Mouse (Mus musculus) kidney, postnatal 0 days (tissue): ENCODE measurements around the gene Nusap1. TPM values are rescaled to one million over a fixed set of nuclear protein-coding genes. Genes with fewer than 3 reads are reported as not detected.
A peak's percentile ranks its signal among the peaks of the same experiment; 100 is the strongest.

Experiments used
- ATAC-seq: fragments of 200-750 bp; cut with Nextera tagmentation; replicated peaks from 2 replicates; pipeline ENCODE4 v1.8.0; 2017; ENCODE audit warnings: low read depth, moderate number of reproducible peaks, moderate TSS enrichment, moderate library complexity; ENCODE audit not compliant: low FRiP score
- DNase-seq: peaks from one replicate; pipeline ENCODE4 v3.0.0-alpha.2; 2016; ENCODE audit warnings: low spot score
- H3K27ac ChIP-seq: fragments of 300-500 bp; sonication (generic); 2 replicates; pipeline ENCODE4 v1.5.1; 2014; ENCODE audit warnings: mild to moderate bottlenecking
- H3K27me3 ChIP-seq: fragments of 300-500 bp; sonication (generic); 2 replicates; pipeline ENCODE4 v1.6.1; 2014; ENCODE audit warnings: low read length, mixed read lengths; ENCODE audit not compliant: insufficient read depth
- H3K36me3 ChIP-seq: fragments of 300-500 bp; sonication (generic); 2 replicates; pipeline ENCODE4 v1.6.1; 2014; ENCODE audit warnings: low read length, mixed read lengths; ENCODE audit not compliant: insufficient read depth
- H3K4me1 ChIP-seq: fragments of 300-500 bp; sonication (generic); replicated peaks from 2 replicates; pipeline ENCODE4 v1.6.1; 2014; ENCODE audit warnings: antibody characterized with exemption, low read length, mixed read lengths; ENCODE audit not compliant: insufficient read depth
- H3K4me2 ChIP-seq: fragments of 300-500 bp; sonication (generic); 2 replicates; pipeline ENCODE4 v1.6.1; 2014; ENCODE audit warnings: mild to moderate bottlenecking, low read length, moderate library complexity, mixed read lengths
- H3K4me3 ChIP-seq: fragments of 300-500 bp; sonication (generic); replicated peaks from 2 replicates; pipeline ENCODE4 v1.5.1; 2014; ENCODE audit warnings: low read depth, low read length
- H3K9ac ChIP-seq: fragments of 300-500 bp; sonication (generic); 2 replicates; pipeline ENCODE4 v1.6.1; 2014; ENCODE audit warnings: low read depth, low read length
- H3K9me3 ChIP-seq: fragments of 300-500 bp; sonication (generic); replicated peaks from 2 replicates; pipeline ENCODE4 v1.6.1; 2016; ENCODE audit warnings: low read length, inconsistent platforms, mixed read lengths
- CTCF ChIP-seq: IDR thresholded peaks from 2 replicates; pipeline ENCODE4 v1.5.1; 2016; ENCODE audit warnings: antibody characterized with exemption, low read depth, mild to moderate bottlenecking, moderate library complexity
- WGBS: fragments of 180-500 bp; shearing (Covaris S2); extraction: QIAGEN DNeasy Blood & Tissue Kit; methylation state at CpG from one replicate; pipeline ENCODE4 v1.1.7; 2014; 5-methylcytosine and 5-hydroxymethylcytosine counted together
- polyA plus RNA-seq: library from polyadenylated mRNA; unstranded; fragments of >200 nt; fragmentation: Nextera tagmentation; extraction: Ambion mirVana; gene quantifications from 2 replicates; pipeline ENCODE4 v1.2.1, GENCODE M21; 2015

Gene Nusap1
- polyA plus RNA-seq, 1 experiment from 2014 or later: 31.9 TPM

- 38% methylated on average over 1 of the region's 1 CpGs for WGBS
- DNase-seq: peak; percentile 8
Measured at GRCm38 (mm10) chr2:119696111-119696510, 78.0 kb downstream of the Nusap1 start.

DNA sequence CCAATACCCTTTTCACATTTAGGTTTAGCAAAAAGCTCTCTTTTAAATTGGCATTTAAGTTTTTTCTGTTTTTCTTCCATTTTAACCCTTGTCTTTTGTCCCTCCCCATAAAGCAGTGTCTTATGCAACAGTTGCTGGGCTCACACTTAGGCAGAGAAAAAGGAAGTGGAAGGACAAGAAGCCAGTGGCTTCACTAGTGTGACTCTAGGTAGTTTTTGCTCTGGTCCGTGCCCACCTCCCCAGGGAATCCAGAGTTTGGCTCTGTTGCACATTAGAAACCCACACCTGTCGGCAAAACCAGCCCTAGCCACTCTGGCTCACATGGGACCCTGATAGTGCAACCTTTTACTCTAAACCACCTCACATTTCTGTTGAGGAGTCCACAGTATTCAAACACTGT lies 80.4 kb downstream of the Nusap1 start:
- no peak for TF ChIP-seq CTCF
- 86% methylated on average over 2 of the region's 2 CpGs for WGBS
- Histone ChIP-seq H3K4me1 (no peaks in the 10 kb centered on the region), H3K27me3 (no peaks in the 10 kb centered on the region), H3K9ac (no peak overlapping the region), H3K9me3 (no peaks in the 10 kb centered on the region), H3K27ac (no peak overlapping the region), H3K36me3 (0 out of 2 replicates have a peak, but pooled peaks cover under 1% of the 10 kb centered on the region), H3K4me3 (no peak overlapping the region), H3K4me2 (no peak overlapping the region)
- ATAC-seq (no peak), DNase-seq (no peak)

More at GRCm38 (mm10) chr2:119696111-119696510, 78.0 kb downstream of the Nusap1 start:
- H3K4me3 ChIP-seq: no peak overlapping the region
- no peak overlapping the region for H3K9ac ChIP-seq
- no peak for ATAC-seq
- no peak overlapping the region for H3K27ac ChIP-seq
- TF ChIP-seq CTCF: no peak
- no peak overlapping the region for H3K4me2 ChIP-seq
- no peaks in the 10 kb centered on the region for H3K4me1 ChIP-seq
- 0 out of 2 replicates have a peak, but pooled peaks cover 4% of the 10 kb centered on the region for H3K36me3 ChIP-seq
- H3K9me3 ChIP-seq: no peaks in the 10 kb centered on the region
- no peaks in the 10 kb centered on the region for H3K27me3 ChIP-seq

GRCm38 (mm10) chr2:119699962-119700361 lies 81.9 kb downstream of the Nusap1 start:
- no peak for DNase-seq
- Histone ChIP-seq H3K4me3 (no peak overlapping the region), H3K9me3 (no peaks in the 10 kb centered on the region), H3K9ac (no peak overlapping the region), H3K36me3 (peaks cover 7% of the 10 kb centered on the region; the same call in 1 of the 2 replicates), H3K27me3 (no peaks in the 10 kb centered on the region), H3K27ac (no peak overlapping the region), H3K4me2 (no peak overlapping the region), H3K4me1 (no peaks in the 10 kb centered on the region)
- TF ChIP-seq CTCF: no peak
- no peak for ATAC-seq
- WGBS: 94% methylated on average over 3 of the region's 3 CpGs

Other genes starting within 250 kb of the Nusap1 start
- 3.5 TPM in 2 replicates for gene Ino80, start 140.6 kb upstream of the Nusap1 start, polyA plus RNA-seq
- 0.29 and 0.47 TPM in 2 replicates for gene Exd1, start 70.7 kb upstream of the Nusap1 start, polyA plus RNA-seq
- gene Chp1, start 70.6 kb upstream of the Nusap1 start, polyA plus RNA-seq: 68.8 and 72.2 TPM in 2 replicates
- 12.4 and 15.6 TPM in 2 replicates for gene Oip5, start 171 bp downstream of the Nusap1 start, polyA plus RNA-seq
- gene Ndufaf1, start 44.5 kb downstream of the Nusap1 start, polyA plus RNA-seq: 50.0 and 54.3 TPM in 2 replicates
- gene Rtf1, start 56.8 kb downstream of the Nusap1 start, polyA plus RNA-seq: 37.6 and 39.0 TPM in 2 replicates
- 0.83 and 1.1 TPM in 2 replicates for gene Itpka, start 124.0 kb downstream of the Nusap1 start, polyA plus RNA-seq
- 0.52 and 0.53 TPM in 2 replicates for gene Ltk, start 142.1 kb downstream of the Nusap1 start, polyA plus RNA-seq
- gene Rpap1, start 169.2 kb downstream of the Nusap1 start, polyA plus RNA-seq: 15.7 and 19.0 TPM in 2 replicates
- gene Tyro3, start 179.4 kb downstream of the Nusap1 start, polyA plus RNA-seq: 7.7 and 9.7 TPM in 2 replicates